Mouse (Mus musculus) lung, postnatal 0 days (tissue): ENCODE results near the gene 1700015F17Rik. TPM values are rescaled to one million over a fixed set of nuclear protein-coding genes. Genes with fewer than 3 reads are reported as not detected.

ENCODE experiments used
- ATAC-seq: fragments of 200-750 bp; cut with Nextera tagmentation; 2 replicates; pipeline ENCODE4 v1.8.0; 2017; ENCODE audit warnings: moderate library complexity
- DNase-seq: peaks from one replicate; pipeline ENCODE4 v3.0.0-alpha.2; 2016; ENCODE audit warnings: low spot score
- H3K27ac ChIP-seq: fragments of 300-500 bp; sonication (generic); 2 replicates; pipeline ENCODE4 v1.5.1; 2014; ENCODE audit warnings: antibody characterized with exemption, mild to moderate bottlenecking, low read length, mixed read lengths
- H3K27me3 ChIP-seq: fragments of 300-500 bp; sonication (generic); replicated peaks from 2 replicates; pipeline ENCODE4 v1.6.1; 2014; ENCODE audit warnings: low read length, mixed read lengths; ENCODE audit not compliant: insufficient read depth
- H3K36me3 ChIP-seq: fragments of 300-500 bp; sonication (generic); 2 replicates; pipeline ENCODE4 v1.6.1; 2014; ENCODE audit warnings: low read length, mixed read lengths; ENCODE audit not compliant: insufficient read depth
- H3K4me1 ChIP-seq: fragments of 300-500 bp; sonication (generic); 2 replicates; pipeline ENCODE4 v1.6.1; 2014; ENCODE audit warnings: antibody characterized with exemption, low read depth, low read length, mixed read lengths; ENCODE audit not compliant: insufficient read depth
- H3K4me2 ChIP-seq: fragments of 300-500 bp; sonication (generic); replicated peaks from 2 replicates; pipeline ENCODE4 v1.6.1; 2014; ENCODE audit warnings: low read depth, mild to moderate bottlenecking, low read length, moderate library complexity, mixed read lengths
- H3K4me3 ChIP-seq: fragments of 300-500 bp; sonication (generic); 2 replicates; pipeline ENCODE4 v1.5.1; 2014; ENCODE audit warnings: low read depth, low read length
- H3K9ac ChIP-seq: fragments of 300-500 bp; sonication (generic); replicated peaks from 2 replicates; pipeline ENCODE4 v1.6.1; 2014; ENCODE audit warnings: low read depth, mild to moderate bottlenecking
- H3K9me3 ChIP-seq: fragments of 300-500 bp; sonication (generic); 2 replicates; pipeline ENCODE4 v1.6.1; 2016; ENCODE audit warnings: low read length, mixed read lengths
- CTCF ChIP-seq: IDR thresholded peaks from 2 replicates; pipeline ENCODE4 v1.5.1; 2016; ENCODE audit warnings: antibody characterized with exemption, mild to moderate bottlenecking
- EP300 ChIP-seq: IDR thresholded peaks from 2 replicates; pipeline ENCODE4 v1.6.1; 2016; ENCODE audit warnings: antibody characterized with exemption, mild to moderate bottlenecking, control low read depth
- WGBS: fragments of 180-500 bp; shearing (Covaris S2); extraction: QIAGEN DNeasy Blood & Tissue Kit; methylation state at CpG from one replicate; pipeline ENCODE4 v1.1.7; 2014; 5-methylcytosine and 5-hydroxymethylcytosine counted together
- polyA plus RNA-seq: library from polyadenylated mRNA; unstranded; fragments of >200 nt; fragmentation: Nextera tagmentation; extraction: Ambion mirVana; gene quantifications from 2 replicates; pipeline ENCODE4 v1.2.1, GENCODE M21; 2015

1700015F17Rik gene
- polyA plus RNA-seq, 1 experiment from 2014 or later: not detected

DNA sequence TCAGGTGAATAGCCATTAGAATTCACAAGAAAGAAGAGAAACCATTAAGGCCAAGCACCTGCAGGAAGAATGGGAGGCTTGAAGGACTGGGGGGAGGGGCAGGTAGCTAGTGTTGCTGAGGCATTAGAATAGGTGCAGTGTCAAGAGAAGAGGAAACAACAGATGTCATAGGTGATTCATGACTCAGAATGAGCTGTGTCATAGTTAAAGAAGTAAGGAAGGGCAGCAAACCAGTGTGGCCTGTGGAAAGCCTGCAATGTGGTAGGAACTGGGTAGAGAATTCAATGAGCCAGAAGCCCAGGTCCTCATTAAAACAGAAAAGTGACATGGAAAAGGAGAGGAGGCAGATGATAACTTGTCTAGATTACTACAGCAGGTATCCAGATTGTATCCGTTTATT is 13.7 kb downstream of the 1700015F17Rik start:
- H3K36me3 ChIP-seq: no peaks in the 10 kb centered on the region

DNA sequence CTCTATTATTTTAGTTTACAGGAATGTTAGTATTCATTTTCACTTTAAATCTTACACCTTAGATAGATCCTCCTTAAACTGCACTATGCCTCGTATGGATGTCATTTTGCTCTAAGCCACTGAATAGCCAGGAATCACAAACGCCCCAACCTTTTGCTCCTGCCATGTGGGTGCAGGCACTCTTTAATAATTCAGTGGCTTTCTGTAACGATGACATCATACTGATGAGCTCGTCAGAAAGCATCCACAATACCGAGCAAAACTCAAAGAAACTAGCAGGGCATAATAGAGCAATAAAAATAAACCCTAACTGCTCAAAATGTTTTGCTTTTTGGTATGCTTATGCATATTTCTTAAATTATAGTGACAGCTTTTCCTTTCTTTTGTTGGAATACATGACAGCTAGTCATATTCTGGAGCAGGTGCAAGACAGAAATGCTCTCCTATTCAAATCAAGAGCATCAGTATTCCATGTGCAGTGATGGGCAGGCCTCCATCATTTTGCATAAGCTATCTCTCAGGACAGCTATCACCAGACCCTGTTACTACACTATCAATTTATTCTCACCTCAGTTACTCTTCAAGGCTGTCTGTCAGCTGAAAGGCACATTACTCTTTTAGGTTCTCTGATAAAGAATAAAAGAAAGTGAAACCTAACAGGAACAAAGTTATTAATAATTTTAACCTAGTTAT is 47.1 kb downstream of the 1700015F17Rik start:
- 60% methylated on average over 5 of the region's 5 CpGs for WGBS
- H3K4me3 ChIP-seq: no peak overlapping the region

More for the DNA sequence above, 13.7 kb downstream of the 1700015F17Rik start:
- H3K27ac ChIP-seq: no peak overlapping the region
- TF ChIP-seq CTCF (no peak), EP300 (no peak)
- H3K27me3 ChIP-seq: no peaks in the 10 kb centered on the region
- no peaks in the 10 kb centered on the region for H3K4me1 ChIP-seq
- no peak overlapping the region for H3K4me3 ChIP-seq
- DNase-seq: no peak
- no peak overlapping the region for H3K4me2 ChIP-seq
- H3K9me3 ChIP-seq: no peaks in the 10 kb centered on the region
- WGBS: 67% methylated on average over 1 of the region's 1 CpGs
- ATAC-seq: no peak
- H3K9ac ChIP-seq: no peak overlapping the region

DNA sequence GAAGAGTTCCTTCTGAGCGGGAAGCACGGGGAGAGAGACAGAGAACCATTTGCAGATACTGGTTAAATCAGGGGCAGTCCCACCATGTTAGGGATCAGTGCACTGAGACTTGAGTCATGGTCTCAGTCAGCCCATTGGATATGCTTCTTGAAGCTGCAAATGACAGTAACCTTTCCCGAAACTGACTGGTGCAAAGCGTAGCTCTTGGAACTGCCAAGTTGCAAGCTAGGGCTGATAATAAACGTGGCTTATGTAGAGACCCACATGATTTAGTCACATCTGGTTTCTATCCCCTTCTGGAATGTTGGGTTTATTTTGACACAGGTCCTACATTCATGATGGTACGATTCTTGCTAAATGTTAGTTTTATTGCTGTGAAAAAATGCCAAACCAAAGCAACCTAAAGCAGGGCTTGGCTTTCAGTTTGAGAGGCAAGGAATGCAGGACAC is 55.2 kb downstream of the 1700015F17Rik start:
- no peaks in the 10 kb centered on the region for H3K27me3 ChIP-seq
- no peak for ATAC-seq
- WGBS: 56% methylated on average over 6 of the region's 6 CpGs
- no peaks in the 10 kb centered on the region for H3K4me1 ChIP-seq
- DNase-seq: no peak
- H3K27ac ChIP-seq: no peak overlapping the region
- H3K9me3 ChIP-seq: no peaks in the 10 kb centered on the region
- H3K36me3 ChIP-seq: no peaks in the 10 kb centered on the region
- H3K4me3 ChIP-seq: no peak overlapping the region
- no peak overlapping the region for H3K4me2 ChIP-seq
- no peak overlapping the region for H3K9ac ChIP-seq
- TF ChIP-seq CTCF: no peak
- no peak for TF ChIP-seq EP300

More for the DNA sequence above, 47.1 kb downstream of the 1700015F17Rik start:
- Histone ChIP-seq H3K27me3 (no peaks in the 10 kb centered on the region), H3K27ac (no peak overlapping the region), H3K36me3 (no peaks in the 10 kb centered on the region), H3K4me1 (no peaks in the 10 kb centered on the region), H3K4me2 (no peak overlapping the region), H3K9ac (no peak overlapping the region), H3K9me3 (no peaks in the 10 kb centered on the region)
- TF ChIP-seq CTCF (no peak), EP300 (no peak)
- DNase-seq: no peak
- ATAC-seq: no peak

DNA sequence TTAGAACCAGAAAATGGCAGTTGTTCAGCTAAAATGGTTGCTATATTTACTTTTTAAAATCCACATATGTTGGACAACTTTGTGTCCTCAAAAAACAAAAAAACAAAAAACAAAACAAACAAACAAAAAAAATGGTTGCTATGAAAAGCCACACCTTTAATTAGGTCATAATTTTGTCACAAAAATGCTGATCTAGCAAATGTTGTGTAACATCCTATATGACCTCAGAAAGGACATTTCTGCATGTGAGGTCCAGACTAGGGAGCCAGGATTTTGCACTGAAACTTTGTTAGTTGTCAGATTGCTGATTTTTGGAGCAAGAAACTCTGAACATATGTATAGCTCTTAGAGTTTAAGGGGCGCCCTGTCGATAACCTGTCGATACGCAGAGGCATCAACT is 55.9 kb downstream of the 1700015F17Rik start:
- H3K9ac ChIP-seq: no peak overlapping the region
- no peak for TF ChIP-seq CTCF
- no peak for TF ChIP-seq EP300
- 75% methylated on average over 4 of the region's 4 CpGs for WGBS
- no peaks in the 10 kb centered on the region for H3K4me1 ChIP-seq
- peak; percentile 26 for DNase-seq
- H3K4me2 ChIP-seq: no peak overlapping the region
- no peak overlapping the region for H3K4me3 ChIP-seq
- no peak for ATAC-seq
- no peaks in the 10 kb centered on the region for H3K36me3 ChIP-seq
- H3K27ac ChIP-seq: no peak overlapping the region
- no peaks in the 10 kb centered on the region for H3K27me3 ChIP-seq
- H3K9me3 ChIP-seq: no peaks in the 10 kb centered on the region

DNA sequence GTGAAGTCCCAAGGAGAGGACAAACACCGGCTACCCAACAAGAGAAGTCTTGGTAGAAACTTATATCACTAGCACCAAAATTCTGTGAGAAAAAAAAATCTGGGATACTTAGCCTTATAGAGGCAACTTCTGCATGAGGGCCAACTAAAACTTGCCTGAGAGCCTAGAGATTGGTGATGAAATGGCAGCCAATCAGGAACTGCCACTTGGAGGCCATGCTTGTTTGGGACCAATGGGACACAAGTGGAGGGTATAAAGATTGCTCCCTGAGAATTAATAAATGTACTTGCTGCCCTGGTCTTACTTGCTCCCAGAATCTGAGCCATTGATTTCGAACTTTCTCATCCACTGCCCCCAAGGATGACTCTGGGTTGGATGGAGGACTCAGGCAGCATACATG is 57.5 kb downstream of the 1700015F17Rik start:
- Histone ChIP-seq H3K4me2 (no peak overlapping the region), H3K27me3 (no peaks in the 10 kb centered on the region), H3K9ac (no peak overlapping the region), H3K4me3 (no peak overlapping the region), H3K9me3 (no peaks in the 10 kb centered on the region), H3K27ac (no peak overlapping the region), H3K36me3 (no peaks in the 10 kb centered on the region), H3K4me1 (no peaks in the 10 kb centered on the region)
- ATAC-seq: no peak
- 97% methylated on average over 2 of the region's 2 CpGs for WGBS
- no peak for DNase-seq
- TF ChIP-seq CTCF (no peak), EP300 (no peak)

DNA sequence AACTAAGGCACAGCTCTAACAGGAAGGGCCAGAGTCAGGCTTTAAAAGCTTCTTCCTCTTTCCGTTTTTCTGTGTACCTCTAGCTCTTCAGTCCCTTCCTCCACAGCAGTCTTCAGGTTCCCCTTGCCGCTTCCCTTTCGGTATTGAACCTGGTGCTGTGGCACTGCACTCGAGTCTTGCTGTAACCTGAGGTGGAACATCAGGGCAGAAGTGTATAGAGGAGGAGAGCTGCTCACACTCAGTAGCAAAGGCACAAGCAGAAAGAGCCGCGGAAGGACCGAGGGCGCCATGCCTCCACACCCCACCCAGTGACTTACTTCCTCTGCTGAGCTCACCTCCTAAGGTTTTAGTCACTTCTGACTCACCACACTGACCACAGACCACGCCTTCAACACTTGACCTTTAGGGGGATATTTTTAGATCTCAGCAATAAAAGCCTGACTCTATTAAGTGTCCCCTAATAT is 58.9 kb downstream of the 1700015F17Rik start, which contains the start of gene Cdk14:
TSS of gene Cdk14 (minus strand) at position 321 of the 464 bp plus-strand sequence.
- WGBS: 77% methylated on average over 9 of the region's 9 CpGs
- H3K9me3 ChIP-seq: no peaks in the 10 kb centered on the region
- peak; percentile 73 for ATAC-seq
- H3K27ac ChIP-seq: peak within 1 kb of the TSS; percentile 39; the same call in 1 of the 2 replicates
- no peak within 1 kb of the TSS for H3K9ac ChIP-seq
- peak; percentile 42 for DNase-seq
- H3K4me3 ChIP-seq: no peak within 1 kb of the TSS
- no peaks in the 10 kb centered on the region for H3K36me3 ChIP-seq
- TF ChIP-seq CTCF: no peak
- no peak for TF ChIP-seq EP300
- H3K4me2 ChIP-seq: no peak within 1 kb of the TSS
- no peaks in the 10 kb centered on the region for H3K4me1 ChIP-seq
- H3K27me3 ChIP-seq: no peaks in the 10 kb centered on the region
